Mouse (Mus musculus) liver, embryonic 14.5 days (tissue): ENCODE measurements around the gene Knop1. TPM values are rescaled to one million over a fixed set of nuclear protein-coding genes. Genes with fewer than 3 reads are reported as not detected.

Source experiments
- ATAC-seq: fragments of 200-750 bp; cut with Nextera tagmentation; 2 replicates; pipeline ENCODE4 v1.8.0; 2017; ENCODE audit warnings: moderate number of reproducible peaks, mild to moderate bottlenecking, moderate library complexity; ENCODE audit not compliant: insufficient read depth
- DNase-seq, 3 experiments: peaks; one replicate each; pipeline ENCODE4 v3.0.0-alpha.2; 2012 to 2013; ENCODE audit warnings: low read depth in 3 of 3, low spot score in 3 of 3
- H3K27ac ChIP-seq: fragments of 300-500 bp; sonication (generic); 2 replicates; pipeline ENCODE4 v1.5.1; 2014; ENCODE audit warnings: moderate library complexity, mild to moderate bottlenecking, control low read depth, inconsistent platforms
- H3K27me3 ChIP-seq: fragments of 300-500 bp; sonication (generic); 2 replicates; pipeline ENCODE4 v1.6.1; 2014; ENCODE audit warnings: mild to moderate bottlenecking, low read length, moderate library complexity; ENCODE audit not compliant: control insufficient read depth, insufficient read depth
- H3K36me3 ChIP-seq: fragments of 300-500 bp; sonication (generic); replicated peaks from 2 replicates; pipeline ENCODE4 v1.6.1; 2014; ENCODE audit warnings: low read depth; ENCODE audit not compliant: control insufficient read depth, insufficient read depth
- H3K4me1 ChIP-seq, 2 experiments: fragments of 200-500 bp in 1 of 2; fragments of 300-500 bp in 1 of 2; sonication (generic) in 1 of 2; replicated peaks; 2 replicates each; pipeline ENCODE4 v1.6.1; 2012 to 2014; ENCODE audit warnings: antibody characterized with exemption in 1 of 2, inconsistent platforms in 1 of 2, low read length in 1 of 2; ENCODE audit not compliant: control insufficient read depth in 2 of 2, insufficient read depth in 2 of 2
- H3K4me2 ChIP-seq: fragments of 300-500 bp; sonication (generic); 2 replicates; pipeline ENCODE4 v1.6.1; 2014; ENCODE audit warnings: low read depth, mild to moderate bottlenecking, control low read depth, moderate library complexity
- H3K4me3 ChIP-seq, 2 experiments: fragments of 200-500 bp in 1 of 2; fragments of 300-500 bp in 1 of 2; sonication (generic) in 1 of 2; 2 replicates each; pipeline ENCODE4 v1.5.1; 2012 to 2014; ENCODE audit warnings: low read depth in 2 of 2, low read length in 2 of 2, mild to moderate bottlenecking in 2 of 2, control low read depth in 1 of 2, inconsistent platforms in 1 of 2, moderate library complexity in 1 of 2; ENCODE audit not compliant: insufficient read depth in 1 of 2
- H3K9ac ChIP-seq: fragments of 300-500 bp; sonication (generic); replicated peaks from 2 replicates; pipeline ENCODE4 v1.6.1; 2014; ENCODE audit warnings: mild to moderate bottlenecking, control low read depth, moderate library complexity
- H3K9me3 ChIP-seq: fragments of 300-500 bp; sonication (generic); 2 replicates; pipeline ENCODE4 v1.6.1; 2016; ENCODE audit warnings: low read length, mixed read lengths; ENCODE audit not compliant: control insufficient read depth
- CTCF ChIP-seq: IDR thresholded peaks from 2 replicates; pipeline ENCODE4 v1.5.1; 2016; ENCODE audit warnings: antibody characterized with exemption, low read depth, control low read depth
- EP300 ChIP-seq: IDR thresholded peaks from 2 replicates; pipeline ENCODE4 v1.6.1; 2016; ENCODE audit warnings: antibody characterized with exemption, low read depth
- WGBS: fragments of 180-500 bp; shearing (Covaris S2); extraction: QIAGEN DNeasy Blood & Tissue Kit; methylation state at CpG from one replicate; pipeline ENCODE4 v1.1.7; 2014; ENCODE audit not compliant: insufficient replicate concordance; 5-methylcytosine and 5-hydroxymethylcytosine counted together
- polyA plus RNA-seq, 2 experiments: library from polyadenylated mRNA; depleted of rRNA in 1 of 2; stranded (reverse) in 1 of 2; unstranded in 1 of 2; fragments of >200 nt; fragmentation: Nextera tagmentation in 1 of 2; extraction: Ambion mirVana in 1 of 2; gene quantifications; 2 replicates each; pipeline versions ENCODE4 v1.2.1 to v1.2.3; 2012 to 2014

Knop1 gene
- polyA plus RNA-seq, 2 experiments = 11.0 to 32.0 TPM

- DNase-seq (no peak), ATAC-seq (no peak)
- Histone ChIP-seq H3K27me3 (no peaks in the 10 kb centered on the region), H3K9ac (no peak overlapping the region), H3K9me3 (no peaks in the 10 kb centered on the region), H3K4me1 (no peaks in the 10 kb centered on the region), H3K36me3 (no peaks in the 10 kb centered on the region), H3K4me3 (no peak overlapping the region), H3K4me2 (no peak overlapping the region), H3K27ac (no peak overlapping the region)
- no peak for TF ChIP-seq EP300
- no peak for TF ChIP-seq CTCF
Measured at GRCm38 (mm10) chr7:118898063-118898462, 42.0 kb upstream of the Knop1 start.

GRCm38 (mm10) chr7:118895469-118896450 is 39.7 kb upstream of the Knop1 start:
- H3K9ac ChIP-seq = no peak overlapping the region
- H3K27me3 ChIP-seq = no peaks in the 10 kb centered on the region
- no peak for ATAC-seq
- H3K4me1 ChIP-seq = no peaks in the 10 kb centered on the region
- WGBS = 27% methylated on average over 10 of the region's 10 CpGs
- H3K36me3 ChIP-seq = no peaks in the 10 kb centered on the region
- H3K9me3 ChIP-seq = no peaks in the 10 kb centered on the region
- no peak overlapping the region for H3K4me3 ChIP-seq
- no peak for DNase-seq
- TF ChIP-seq CTCF = no peak
- no peak for TF ChIP-seq EP300
- no peak overlapping the region for H3K4me2 ChIP-seq
- H3K27ac ChIP-seq = no peak overlapping the region

- DNase-seq (no peak), ATAC-seq (no peak)
- H3K9me3 ChIP-seq = no peaks in the 10 kb centered on the region
- no peak overlapping the region for H3K9ac ChIP-seq
- 40% methylated on average over 3 of the region's 3 CpGs for WGBS
- H3K36me3 ChIP-seq = no peaks in the 10 kb centered on the region
- TF ChIP-seq CTCF (no peak), EP300 (no peak)
- H3K27me3 ChIP-seq = no peaks in the 10 kb centered on the region
- no peak overlapping the region for H3K4me3 ChIP-seq
- H3K27ac ChIP-seq = no peak overlapping the region
- H3K4me1 ChIP-seq = no peaks in the 10 kb centered on the region
- no peak overlapping the region for H3K4me2 ChIP-seq
Measured at GRCm38 (mm10) chr7:118889046-118889680, 33.1 kb upstream of the Knop1 start.

GRCm38 (mm10) chr7:118887303-118888055 is 31.4 kb upstream of the Knop1 start:
- Histone ChIP-seq H3K9me3 (no peaks in the 10 kb centered on the region), H3K4me3 (no peak overlapping the region), H3K9ac (no peak overlapping the region), H3K4me1 (no peaks in the 10 kb centered on the region), H3K4me2 (no peak overlapping the region), H3K27me3 (no peaks in the 10 kb centered on the region), H3K27ac (no peak overlapping the region), H3K36me3 (no peaks in the 10 kb centered on the region)
- TF ChIP-seq CTCF = no peak
- TF ChIP-seq EP300 = no peak
- DNase-seq (no peak), ATAC-seq (no peak)
- WGBS = 59% methylated on average over 6 of the region's 6 CpGs

GRCm38 (mm10) chr7:118884969-118885368 is 28.9 kb upstream of the Knop1 start:
- H3K27me3 ChIP-seq = no peaks in the 10 kb centered on the region
- H3K4me3 ChIP-seq = no peak overlapping the region
- H3K9ac ChIP-seq = no peak overlapping the region
- WGBS = 55% methylated on average over 4 of the region's 4 CpGs
- TF ChIP-seq CTCF (no peak), EP300 (no peak)
- H3K36me3 ChIP-seq = no peaks in the 10 kb centered on the region
- no peaks in the 10 kb centered on the region for H3K9me3 ChIP-seq
- DNase-seq (no peak), ATAC-seq (no peak)
- no peak overlapping the region for H3K27ac ChIP-seq
- no peak overlapping the region for H3K4me2 ChIP-seq
- H3K4me1 ChIP-seq = no peaks in the 10 kb centered on the region
